Mouse (Mus musculus): ENCODE results near the gene Ackr3.

GRCm38 (mm10) chr1:90182521-90182920 lies 21.3 kb upstream of the Ackr3 start:
- TF ChIP-seq POLR2A (IDR thresholded peaks at IDR 0.05; ENCODE audit: low read depth, low read length) (no peak), CTCF (IDR thresholded peaks at IDR 0.05; ENCODE audit: extremely low read depth, insufficient read depth, insufficient read length, insufficient replicate concordance) (no peak)
